Mouse (Mus musculus): ENCODE measurements around the gene Mfap1a. TPM values are rescaled to one million over a fixed set of nuclear protein-coding genes. Genes with fewer than 3 reads are reported as not detected.

The Mfap1a gene
- polyA plus RNA-seq, 1 experiment from 2014 or later: 20.8 TPM

GRCm38 (mm10) chr2:121447006-121447405 lies 59.5 kb downstream of the Mfap1a start:
- 78% methylated on average over 3 of the region's 3 CpGs for WGBS
- Histone ChIP-seq H3K36me3 (no peaks in the 10 kb centered on the region; the same call in 1 of the 2 replicates), H3K27ac (no peak overlapping the region), H3K4me2 (replicated peaks) (no peak overlapping the region), H3K9me3 (no peaks in the 10 kb centered on the region), H3K4me3 (replicated peaks) (no peak overlapping the region), H3K9ac (no peak overlapping the region), H3K27me3 (replicated peaks) (no peaks in the 10 kb centered on the region), H3K4me1 (replicated peaks) (peaks cover 16% of the 10 kb centered on the region; the same call in 1 of the 2 replicates)
- ATAC-seq: no peak

GRCm38 (mm10) chr2:121446506-121446905 lies 60.0 kb downstream of the Mfap1a start:
- no peak overlapping the region for H3K4me3 ChIP-seq (replicated peaks)
- ATAC-seq: no peak
- WGBS: 91% methylated on average over 4 of the region's 4 CpGs

GRCm38 (mm10) chr2:121445117-121445516 lies 61.3 kb downstream of the Mfap1a start:
- Histone ChIP-seq H3K9ac (no peak overlapping the region), H3K27me3 (replicated peaks) (0 out of 2 replicates have a peak, but pooled peaks cover 3% of the 10 kb centered on the region), H3K4me1 (replicated peaks) (peaks cover 17% of the 10 kb centered on the region; the same call in 1 of the 2 replicates), H3K4me2 (replicated peaks) (no peak overlapping the region), H3K27ac (no peak overlapping the region), H3K36me3 (no peaks in the 10 kb centered on the region), H3K4me3 (replicated peaks) (no peak overlapping the region), H3K9me3 (no peaks in the 10 kb centered on the region)
- no peak for ATAC-seq
- WGBS: 86% methylated on average over 3 of the region's 3 CpGs

More at GRCm38 (mm10) chr2:121446506-121446905, 60.0 kb downstream of the Mfap1a start:
- Histone ChIP-seq H3K4me2 (replicated peaks) (no peak overlapping the region), H3K4me1 (replicated peaks) (peaks cover 20% of the 10 kb centered on the region; the same call in 1 of the 2 replicates), H3K27me3 (replicated peaks) (no peaks in the 10 kb centered on the region), H3K27ac (no peak overlapping the region), H3K36me3 (no peaks in the 10 kb centered on the region; the same call in 1 of the 2 replicates), H3K9ac (no peak overlapping the region), H3K9me3 (no peaks in the 10 kb centered on the region)

- Histone ChIP-seq H3K27me3 (replicated peaks) (0 out of 2 replicates have a peak, but pooled peaks cover 3% of the 10 kb centered on the region), H3K4me2 (replicated peaks) (peak within 1 kb of the TSS; percentile 91), H3K36me3 (no peaks in the 10 kb centered on the region), H3K4me3 (replicated peaks) (peak within 1 kb of the TSS; percentile 47; the same call in 1 of the 2 replicates), H3K4me1 (replicated peaks) (peaks cover 17% of the 10 kb centered on the region; the same call in 1 of the 2 replicates), H3K27ac (no peak within 1 kb of the TSS), H3K9me3 (no peaks in the 10 kb centered on the region), H3K9ac (no peak within 1 kb of the TSS)
- 90% methylated on average over 1 of the region's 1 CpGs for WGBS
- no peak for ATAC-seq
Measured at GRCm38 (mm10) chr2:121444178-121444577, 62.3 kb downstream of the Mfap1a start, which contains the start of gene Ell3. Gene Ell3, minus strand, starts transcription at chr2:121444278.

GRCm38 (mm10) chr2:121443068-121443349 lies 63.5 kb downstream of the Mfap1a start:
- WGBS: 9% methylated on average over 8 of the region's 8 CpGs
- ATAC-seq: peak; percentile 7; the same call in 1 of the 2 replicates
- H3K9ac ChIP-seq: peak overlapping the region; percentile 43

GRCm38 (mm10) chr2:121442259-121443067 lies 64.0 kb downstream of the Mfap1a start:
- under 1% methylated on average over 30 of the region's 30 CpGs for WGBS
- Histone ChIP-seq H3K27me3 (replicated peaks) (0 out of 2 replicates have a peak, but pooled peaks cover 3% of the 10 kb centered on the region), H3K9ac (peak overlapping the region; percentile 43), H3K4me3 (replicated peaks) (peak overlapping the region; percentile 47), H3K27ac (no peak overlapping the region), H3K4me2 (replicated peaks) (peak overlapping the region; percentile 91), H3K9me3 (no peaks in the 10 kb centered on the region), H3K36me3 (peaks cover 10% of the 10 kb centered on the region; the same call in 1 of the 2 replicates), H3K4me1 (replicated peaks) (peaks cover 11% of the 10 kb centered on the region; the same call in 1 of the 2 replicates)
- ATAC-seq: peak; percentile 95

More at GRCm38 (mm10) chr2:121443068-121443349, 63.5 kb downstream of the Mfap1a start:
- no peak overlapping the region for H3K27ac ChIP-seq
- peak overlapping the region; percentile 47 for H3K4me3 ChIP-seq (replicated peaks)
- H3K4me2 ChIP-seq (replicated peaks): peak overlapping the region; percentile 91
- H3K9me3 ChIP-seq: no peaks in the 10 kb centered on the region
- peaks cover 7% of the 10 kb centered on the region; the same call in 1 of the 2 replicates for H3K36me3 ChIP-seq
- 0 out of 2 replicates have a peak, but pooled peaks cover 3% of the 10 kb centered on the region for H3K27me3 ChIP-seq (replicated peaks)
- H3K4me1 ChIP-seq (replicated peaks): peaks cover 15% of the 10 kb centered on the region; the same call in 1 of the 2 replicates

Other genes with a start within 250 kb of the Mfap1a start
- 40.1 and 43.4 TPM in 2 replicates for gene Trp53bp1, start 235.3 kb downstream of the Mfap1a start, polyA plus RNA-seq (2015; fragmentation: Nextera tagmentation; extraction: Ambion mirVana)
- 2.7 and 4.2 TPM in 2 replicates for gene Map1a, start 217.1 kb downstream of the Mfap1a start, polyA plus RNA-seq (2015; fragmentation: Nextera tagmentation; extraction: Ambion mirVana)
- gene Ppip5k1, start 151.3 kb downstream of the Mfap1a start, polyA plus RNA-seq (2015; fragmentation: Nextera tagmentation; extraction: Ambion mirVana): 15.4 and 16.3 TPM in 2 replicates
- gene Ckmt1, start 149.0 kb downstream of the Mfap1a start, polyA plus RNA-seq (2015; fragmentation: Nextera tagmentation; extraction: Ambion mirVana): 417 and 490 TPM in 2 replicates
- gene Strc, start 119.5 kb downstream of the Mfap1a start, polyA plus RNA-seq (2015; fragmentation: Nextera tagmentation; extraction: Ambion mirVana): not detected in 2 replicates
- 834 and 874 TPM in 2 replicates for gene Pdia3, start 92.9 kb downstream of the Mfap1a start, polyA plus RNA-seq (2015; fragmentation: Nextera tagmentation; extraction: Ambion mirVana)
- gene Catsper2, start 92.9 kb downstream of the Mfap1a start, polyA plus RNA-seq (2015; fragmentation: Nextera tagmentation; extraction: Ambion mirVana): 1.1 and 2.0 TPM in 2 replicates
- gene Ell3, start 62.4 kb downstream of the Mfap1a start, polyA plus RNA-seq (2015; fragmentation: Nextera tagmentation; extraction: Ambion mirVana): 8.5 and 9.2 TPM in 2 replicates
- 476 and 498 TPM in 2 replicates for gene Serf2, start 57.5 kb downstream of the Mfap1a start, polyA plus RNA-seq (2015; fragmentation: Nextera tagmentation; extraction: Ambion mirVana)
- 88.6 and 101 TPM in 2 replicates for gene Hypk, start 53.4 kb downstream of the Mfap1a start, polyA plus RNA-seq (2015; fragmentation: Nextera tagmentation; extraction: Ambion mirVana)
- 0.23 and 0.30 TPM in 2 replicates for gene Serinc4, start 49.9 kb downstream of the Mfap1a start, polyA plus RNA-seq (2015; fragmentation: Nextera tagmentation; extraction: Ambion mirVana)
- gene Mfap1b, start 32.6 kb downstream of the Mfap1a start, polyA plus RNA-seq (2015; fragmentation: Nextera tagmentation; extraction: Ambion mirVana): 41.5 and 42.6 TPM in 2 replicates
- 6.3 and 8.6 TPM in 2 replicates for gene Wdr76, start 58 bp upstream of the Mfap1a start, polyA plus RNA-seq (2015; fragmentation: Nextera tagmentation; extraction: Ambion mirVana)

Measured in intestine, embryonic 15.5 days (tissue).